Mouse (Mus musculus) olfactory bulb, adult 2 months (tissue): ENCODE measurements at regions not wholly inside any gene's neighbourhood (a gene's known extent, or its start where the extent isn't known, plus 50 kb on each side); places are given as distances from the start of the nearest gene placed in this dataset.

Experiments used
- CTCF ChIP-seq: fragments of 200-500 bp; IDR thresholded peaks from 2 replicates; pipeline ENCODE4 v1.5.1; 2012; ENCODE audit warnings: low read depth, mild to moderate bottlenecking, low read length, moderate library complexity; ENCODE audit not compliant: insufficient read depth
- POLR2A ChIP-seq: fragments of 200-500 bp; IDR thresholded peaks from 2 replicates; pipeline ENCODE4 v1.6.1; 2012; ENCODE audit warnings: mild to moderate bottlenecking, low read depth, low read length, moderate library complexity; ENCODE audit not compliant: insufficient read depth

- no peak for TF ChIP-seq POLR2A
- TF ChIP-seq CTCF, result no peak
Observed at GRCm38 (mm10) chr7:136457867-136458448, 436.5 kb upstream of the Mgmt start.
